Mouse (Mus musculus): ENCODE results near the gene Ebf3.

DNA sequence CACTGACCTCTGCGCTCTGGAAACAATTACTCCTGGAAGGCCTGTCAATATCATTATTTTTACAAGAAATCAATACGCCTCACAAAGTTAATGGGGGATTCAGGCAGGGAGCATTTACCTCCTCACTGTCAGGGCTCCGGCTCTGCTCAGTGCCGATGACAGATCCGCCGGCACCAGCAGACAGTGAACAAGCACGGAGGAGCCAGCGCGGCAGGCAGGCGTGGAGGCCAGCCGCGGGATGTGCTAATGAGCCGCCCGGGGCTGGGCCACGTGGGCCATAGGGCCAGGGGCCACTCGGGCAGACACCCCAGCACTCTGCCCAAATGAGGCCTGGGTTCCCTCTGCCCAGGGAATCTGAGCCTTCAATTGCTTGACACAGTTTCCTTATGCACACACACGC lies 47.7 kb downstream of the Ebf3 start:
- TF ChIP-seq CTCF (IDR thresholded peaks at IDR 0.05; ENCODE audit: extremely low read depth, insufficient read length, insufficient replicate concordance, low read depth, low read length) (no peak), POLR2A (IDR thresholded peaks at IDR 0.05; ENCODE audit: low read depth, low read length) (no peak)

Measured in small intestine, adult 2 months (tissue).